Mouse (Mus musculus) cortical plate, adult 2 months (tissue): Measurements from ENCODE around the gene Sucla2.

Source experiments
- CTCF ChIP-seq: fragments of 200-500 bp; IDR thresholded peaks from 2 replicates; pipeline ENCODE4 v1.5.1; 2011; ENCODE audit warnings: mild to moderate bottlenecking, control low read depth, low read length; ENCODE audit not compliant: insufficient read depth; ENCODE audit errors: extremely low read depth
- POLR2A ChIP-seq: fragments of 200-500 bp; IDR thresholded peaks from 2 replicates; pipeline ENCODE4 v1.6.1; 2011; ENCODE audit warnings: mild to moderate bottlenecking, low read length, control low read depth; ENCODE audit not compliant: insufficient read depth; ENCODE audit errors: extremely low read depth

DNA sequence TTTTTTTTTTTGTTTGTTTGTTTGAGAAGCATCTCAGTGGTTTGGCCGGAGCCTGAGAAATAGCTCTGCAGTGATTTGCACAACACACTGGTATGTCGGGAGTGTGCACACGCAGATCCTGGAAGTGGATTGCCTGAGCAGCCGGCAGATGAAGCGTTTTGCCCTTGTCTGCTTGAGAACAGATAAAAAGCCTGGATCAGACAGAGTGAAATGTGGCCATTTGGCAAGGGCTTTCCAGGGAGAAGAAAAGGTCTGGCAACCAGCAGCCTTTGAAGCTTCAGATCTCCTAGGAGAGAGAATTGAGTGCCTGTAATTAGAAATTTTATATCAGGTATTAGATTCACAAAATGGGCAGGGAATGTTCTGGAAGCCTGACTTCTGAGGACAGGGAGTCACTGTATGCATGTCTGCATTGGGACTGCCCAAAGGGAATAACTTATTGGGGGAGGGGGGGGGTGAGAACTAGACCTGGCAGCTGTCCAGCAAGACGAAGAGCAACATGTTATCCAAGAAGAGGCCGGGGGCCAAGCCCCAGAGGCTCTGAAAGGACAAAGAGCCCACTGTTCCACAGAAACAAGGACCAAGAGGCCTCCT, 22.4 kb upstream of the Sucla2 start:
- TF ChIP-seq POLR2A (no peak), CTCF (no peak)
